Mouse (Mus musculus): ENCODE results near the gene Degs2. TPM values are rescaled to one million over a fixed set of nuclear protein-coding genes. Genes with fewer than 3 reads are reported as not detected.

The Degs2 gene
- 55.0 and 72.3 TPM in 2 replicates for polyA plus RNA-seq (2012; rRNA removed)

- DNase-seq (ENCODE audit: low spot score) = peak; percentile 60
Observed at GRCm38 (mm10) chr12:108702185-108702584, at the start of gene Degs2. Gene Degs2, minus strand, starts transcription at chr12:108702315.

- DNase-seq (ENCODE audit: low spot score) = no peak
Observed at GRCm38 (mm10) chr12:108751790-108752189, 49.7 kb upstream of the Degs2 start.

- no peak for DNase-seq (ENCODE audit: low spot score)
Observed at GRCm38 (mm10) chr12:108750226-108750625, 48.1 kb upstream of the Degs2 start.

GRCm38 (mm10) chr12:108749454-108749853 is 47.3 kb upstream of the Degs2 start:
- no peak for DNase-seq (ENCODE audit: low spot score)

GRCm38 (mm10) chr12:108749019-108749418 is 46.9 kb upstream of the Degs2 start:
- DNase-seq (ENCODE audit: low spot score) = no peak

- DNase-seq (ENCODE audit: low spot score) = no peak
Observed at GRCm38 (mm10) chr12:108745990-108746389, 43.9 kb upstream of the Degs2 start.

GRCm38 (mm10) chr12:108742241-108742640 is 40.1 kb upstream of the Degs2 start:
- DNase-seq (ENCODE audit: low spot score) = no peak

GRCm38 (mm10) chr12:108741472-108741871 is 39.4 kb upstream of the Degs2 start:
- no peak for DNase-seq (ENCODE audit: low spot score)

GRCm38 (mm10) chr12:108738745-108739144 is 36.6 kb upstream of the Degs2 start:
- DNase-seq (ENCODE audit: low spot score) = no peak

- DNase-seq (ENCODE audit: low spot score) = no peak
Observed at GRCm38 (mm10) chr12:108737838-108738237, 35.7 kb upstream of the Degs2 start.

GRCm38 (mm10) chr12:108734386-108734785 is 32.3 kb upstream of the Degs2 start:
- no peak for DNase-seq (ENCODE audit: low spot score)

GRCm38 (mm10) chr12:108723841-108724240 is 21.7 kb upstream of the Degs2 start:
- DNase-seq (ENCODE audit: low spot score) = no peak

GRCm38 (mm10) chr12:108722464-108722863 is 20.3 kb upstream of the Degs2 start:
- no peak for DNase-seq (ENCODE audit: low spot score)

- DNase-seq (ENCODE audit: low spot score) = no peak
Observed at GRCm38 (mm10) chr12:108718485-108718884, 16.4 kb upstream of the Degs2 start.

GRCm38 (mm10) chr12:108715854-108716253 is 13.7 kb upstream of the Degs2 start:
- peak; percentile 11 for DNase-seq (ENCODE audit: low spot score)

GRCm38 (mm10) chr12:108713972-108714371 is 11.9 kb upstream of the Degs2 start:
- DNase-seq (ENCODE audit: low spot score) = peak; percentile 12

- DNase-seq (ENCODE audit: low spot score) = peak; percentile 10
Observed at GRCm38 (mm10) chr12:108712481-108712880, 10.4 kb upstream of the Degs2 start.

GRCm38 (mm10) chr12:108710861-108711615 is 8.9 kb upstream of the Degs2 start:
- DNase-seq (ENCODE audit: low spot score) = peak; percentile 21

- peak; percentile 18 for DNase-seq (ENCODE audit: low spot score)
Observed at GRCm38 (mm10) chr12:108709964-108710765, 8.1 kb upstream of the Degs2 start.

GRCm38 (mm10) chr12:108709386-108709785 is 7.3 kb upstream of the Degs2 start:
- DNase-seq (ENCODE audit: low spot score) = peak; percentile 20

- DNase-seq (ENCODE audit: low spot score) = no peak
Observed at GRCm38 (mm10) chr12:108706129-108706528, 4.0 kb upstream of the Degs2 start.

- DNase-seq (ENCODE audit: low spot score) = no peak
Observed at GRCm38 (mm10) chr12:108705486-108705885, 3.4 kb upstream of the Degs2 start.

- no peak for DNase-seq (ENCODE audit: low spot score)
Observed at GRCm38 (mm10) chr12:108701221-108701620, 894 bp downstream of the Degs2 start.
